8 mouse cellular contexts compared by ENCODE assay signal in the genomic region with DNA sequence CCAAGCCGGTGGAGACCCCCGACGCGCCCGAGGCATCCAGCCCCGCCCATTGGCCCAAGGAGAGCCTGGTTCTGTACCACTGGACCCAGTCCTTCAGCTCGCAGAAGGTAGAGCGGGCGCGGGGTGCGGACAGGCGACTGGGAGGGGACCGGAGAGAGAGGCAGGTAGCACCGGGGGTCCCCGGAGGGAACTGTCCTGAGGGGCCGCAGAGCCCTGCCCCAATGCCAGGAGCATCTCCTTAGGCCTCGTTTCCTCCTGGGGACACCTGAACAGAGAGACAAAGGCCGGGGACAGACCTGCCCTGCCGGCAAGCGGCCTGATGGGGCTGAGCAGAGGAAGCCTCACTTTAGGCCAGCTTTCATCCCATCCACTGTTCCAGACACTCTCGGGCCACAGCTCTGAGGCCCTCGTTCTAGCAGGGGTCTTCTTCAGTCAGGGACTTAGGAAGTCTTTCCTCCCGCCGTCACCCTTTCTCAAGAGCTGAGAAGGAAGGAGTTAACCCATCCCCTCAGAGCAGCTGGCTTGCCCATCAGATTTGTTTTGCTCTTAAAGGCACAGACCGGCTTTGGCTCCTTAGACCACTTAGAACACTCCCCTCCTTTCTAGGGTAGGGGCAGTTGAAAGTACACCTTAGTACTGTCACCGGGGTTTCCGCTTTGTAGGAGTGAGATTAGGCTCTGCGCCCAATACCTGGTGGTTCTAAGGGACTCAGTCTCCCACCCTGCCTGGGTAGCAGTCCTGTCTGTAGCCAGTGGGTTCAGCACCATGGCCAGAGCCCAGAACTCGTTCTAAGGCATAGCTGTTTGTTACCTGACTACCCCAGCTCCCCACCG. TPM values are rescaled to one million over a fixed set of nuclear protein-coding genes. Genes with fewer than 3 reads are reported as not detected.
DNase-seq lines count a peak whose midpoint lies in the region; ATAC-seq and TF ChIP-seq lines count a peak whose summit lies in the region.

No protein-coding gene starts in this region.

- peak; percentile 76; the same call in 1 of the 2 replicates for ATAC-seq in common myeloid progenitor, adult 5-6 weeks (replicated peaks; ENCODE audit: low read depth, poor library complexity, severe bottlenecking)
- no peak for ATAC-seq in heart, postnatal 0 days (ENCODE audit: insufficient read depth, low read depth)
- ATAC-seq in limb, embryonic 12.5 days (ENCODE audit: insufficient number of reproducible peaks, insufficient read depth, low FRiP score, low TSS enrichment, low read depth) = 0 out of 2 replicates have a peak, but pooled peaks have one; percentile 52
- peak; percentile 49 for ATAC-seq in neural tube, embryonic 11.5 days (ENCODE audit: insufficient read depth, low FRiP score, low TSS enrichment)

- TF ChIP-seq EP300 in heart, postnatal 0 days (IDR thresholded peaks at IDR 0.05; ENCODE audit: low read depth) = no peak

- H3K36me3 ChIP-seq in heart, postnatal 0 days (replicated peaks; ENCODE audit: control insufficient read depth, insufficient read depth, low read length) = no peaks in the 10 kb centered on the region
- H3K36me3 ChIP-seq in limb, embryonic 12.5 days = no peaks in the 10 kb centered on the region
- no peaks in the 10 kb centered on the region for H3K36me3 ChIP-seq in neural tube, embryonic 11.5 days (ENCODE audit: control insufficient read depth, insufficient read depth, low read length)

- H3K9me3 ChIP-seq in heart, postnatal 0 days (replicated peaks; ENCODE audit: control insufficient read depth, low read length) = no peaks in the 10 kb centered on the region
- H3K9me3 ChIP-seq in limb, embryonic 12.5 days = no peaks in the 10 kb centered on the region
- no peaks in the 10 kb centered on the region for H3K9me3 ChIP-seq in neural tube, embryonic 11.5 days (ENCODE audit: control insufficient read depth, low read length)

- peak overlapping the region; percentile 11; the same call in 1 of the 2 replicates for H3K4me3 ChIP-seq in heart, postnatal 0 days (ENCODE audit: low read depth, low read length)
- H3K4me3 ChIP-seq in limb, embryonic 12.5 days (replicated peaks) = peak overlapping the region; percentile 26
- peak overlapping the region; percentile 64 for H3K4me3 ChIP-seq in neural tube, embryonic 11.5 days (ENCODE audit: low read depth, low read length)

- H3K9ac ChIP-seq in heart, postnatal 0 days (replicated peaks; ENCODE audit: low read depth, low read length) = no peak overlapping the region
- no peak overlapping the region for H3K9ac ChIP-seq in limb, embryonic 12.5 days (replicated peaks)
- H3K9ac ChIP-seq in neural tube, embryonic 11.5 days (ENCODE audit: low read length) = peak overlapping the region; percentile 82

- H3K27me3 ChIP-seq in heart, postnatal 0 days (ENCODE audit: control insufficient read depth, insufficient read depth, low read length) = peaks cover 27% of the 10 kb centered on the region
- H3K27me3 ChIP-seq in limb, embryonic 12.5 days = peaks cover 40% of the 10 kb centered on the region
- no peaks in the 10 kb centered on the region; the same call in 1 of the 2 replicates for H3K27me3 ChIP-seq in neural tube, embryonic 11.5 days (ENCODE audit: control insufficient read depth, insufficient read depth, low read length)

- peak; percentile 79 for DNase-seq in adrenal gland, postnatal 10 days
- no peak for DNase-seq in adrenal gland, adult 18-20 months (ENCODE audit: low spot score in 2 of 2)
- DNase-seq in 416B (ENCODE audit: low read depth) = peak; percentile 30
- no peak for DNase-seq in heart, postnatal 0 days (ENCODE audit: low spot score)
- peak; percentile 71 for DNase-seq in neural tube, embryonic 11.5 days (ENCODE audit: low spot score)
- no peak for DNase-seq in gastrocnemius, postnatal 25 days

- TF ChIP-seq CTCF in heart, postnatal 0 days (IDR thresholded peaks at IDR 0.05; ENCODE audit: low read depth) = no peak

- peak overlapping the region; percentile 43 for H3K4me2 ChIP-seq in heart, postnatal 0 days (ENCODE audit: low read depth, low read length)
- H3K4me2 ChIP-seq in limb, embryonic 12.5 days = peak overlapping the region; percentile 48
- H3K4me2 ChIP-seq in neural tube, embryonic 11.5 days (ENCODE audit: low read depth) = peak overlapping the region; percentile 72

- H3K27ac ChIP-seq in heart, postnatal 0 days (ENCODE audit: low read depth) = no peak overlapping the region
- H3K27ac ChIP-seq in limb, embryonic 12.5 days = no peak overlapping the region
- peak overlapping the region; percentile 37; the same call in 1 of the 2 replicates for H3K27ac ChIP-seq in neural tube, embryonic 11.5 days (ENCODE audit: low read depth, low read length)

- WGBS in heart, postnatal 0 days = 2% methylated on average over 30 of the region's 30 CpGs
- 2% methylated on average over 30 of the region's 30 CpGs for WGBS in limb, embryonic 12.5 days
- WGBS in neural tube, embryonic 11.5 days = 2% methylated on average over 30 of the region's 30 CpGs

- no peaks in the 10 kb centered on the region for H3K4me1 ChIP-seq in heart, postnatal 0 days (ENCODE audit: control insufficient read depth, insufficient read depth)
- H3K4me1 ChIP-seq in limb, embryonic 12.5 days (replicated peaks) = peaks cover 7% of the 10 kb centered on the region; the same call in 1 of the 2 replicates
- H3K4me1 ChIP-seq in neural tube, embryonic 11.5 days (ENCODE audit: control insufficient read depth, insufficient read depth, low read length) = no peaks in the 10 kb centered on the region

RNA-seq across cellular contexts. Expression of a gene that starts 0.6 kb away (rescaled TPM):
- total RNA-seq in adrenal gland, postnatal 10 days (2021) = 1 to 10 TPM; 3.4 to 4.3 TPM
- total RNA-seq in adrenal gland, adult 18-20 months (2021) = 1 to 10 TPM; 3.3 TPM
- total RNA-seq in common myeloid progenitor, adult 5-6 weeks (2017) = 0.73 TPM in 1 of 2 replicates, not detected in the other
- total RNA-seq in heart, postnatal 0 days (2014; rRNA removed; ENCODE audit: low replicate concordance) = not detected in 2 replicates
- 0.10 TPM in 1 of 2 replicates, not detected in the other for polyA plus RNA-seq in heart, postnatal 0 days (2015; fragmentation: Nextera tagmentation; extraction: Ambion mirVana)
- polyA plus RNA-seq in limb, embryonic 12.5 days (2016; fragmentation: Nextera tagmentation; extraction: Ambion mirVana) = 0.40 and 0.59 TPM in 2 replicates
- 50.4 and 53.8 TPM in 2 replicates for polyA plus RNA-seq in neural tube, embryonic 11.5 days (2014; fragmentation: Nextera tagmentation; extraction: Ambion mirVana)
- not detected for total RNA-seq in gastrocnemius, postnatal 25 days (2021)

RNA-seq across cellular contexts. Expression of a gene that starts 14.3 kb away (rescaled TPM):
- total RNA-seq in adrenal gland, postnatal 10 days (2021) = 10 to 100 TPM; 34.6 to 34.8 TPM
- total RNA-seq in adrenal gland, adult 18-20 months (2021) = 10 to 100 TPM; 37.1 to 43.6 TPM
- 95.2 and 99.9 TPM in 2 replicates for total RNA-seq in common myeloid progenitor, adult 5-6 weeks (2017)
- total RNA-seq in heart, postnatal 0 days (2014; rRNA removed; ENCODE audit: low replicate concordance) = 23.8 and 28.9 TPM in 2 replicates
- 41.4 and 45.1 TPM in 2 replicates for polyA plus RNA-seq in heart, postnatal 0 days (2015; fragmentation: Nextera tagmentation; extraction: Ambion mirVana)
- polyA plus RNA-seq in limb, embryonic 12.5 days (2016; fragmentation: Nextera tagmentation; extraction: Ambion mirVana) = 85.1 and 91.8 TPM in 2 replicates
- 85.4 and 86.7 TPM in 2 replicates for polyA plus RNA-seq in neural tube, embryonic 11.5 days (2014; fragmentation: Nextera tagmentation; extraction: Ambion mirVana)
- total RNA-seq in gastrocnemius, postnatal 25 days (2021) = 10 to 100 TPM; 23.8 to 27.0 TPM

RNA-seq across cellular contexts. Expression of a gene that starts 33.6 kb away (rescaled TPM):
- 10 to 100 TPM; 76.9 to 91.9 TPM for total RNA-seq in adrenal gland, postnatal 10 days (2021)
- total RNA-seq in adrenal gland, adult 18-20 months (2021) = 100 to 1,000 TPM; 108 to 114 TPM
- 3.9 and 5.2 TPM in 2 replicates for total RNA-seq in common myeloid progenitor, adult 5-6 weeks (2017)
- total RNA-seq in heart, postnatal 0 days (2014; rRNA removed; ENCODE audit: low replicate concordance) = 22.1 and 44.8 TPM in 2 replicates
- 23.5 and 24.5 TPM in 2 replicates for polyA plus RNA-seq in heart, postnatal 0 days (2015; fragmentation: Nextera tagmentation; extraction: Ambion mirVana)
- polyA plus RNA-seq in limb, embryonic 12.5 days (2016; fragmentation: Nextera tagmentation; extraction: Ambion mirVana) = 10.2 TPM in 2 replicates
- 12.7 and 13.9 TPM in 2 replicates for polyA plus RNA-seq in neural tube, embryonic 11.5 days (2014; fragmentation: Nextera tagmentation; extraction: Ambion mirVana)
- 10 to 100 TPM; 72.3 to 83.1 TPM for total RNA-seq in gastrocnemius, postnatal 25 days (2021)

RNA-seq across cellular contexts. Expression of a gene that starts 41.0 kb away (rescaled TPM):
- 10 to 100 TPM; 11.5 to 23.5 TPM for total RNA-seq in adrenal gland, postnatal 10 days (2021)
- total RNA-seq in adrenal gland, adult 18-20 months (2021) = 1 to 10 TPM; 4.4 to 6.5 TPM
- not detected in 2 replicates for total RNA-seq in common myeloid progenitor, adult 5-6 weeks (2017)
- 215 and 246 TPM in 2 replicates for total RNA-seq in heart, postnatal 0 days (2014; rRNA removed; ENCODE audit: low replicate concordance)
- polyA plus RNA-seq in heart, postnatal 0 days (2015; fragmentation: Nextera tagmentation; extraction: Ambion mirVana) = 47.3 and 61.7 TPM in 2 replicates
- polyA plus RNA-seq in limb, embryonic 12.5 days (2016; fragmentation: Nextera tagmentation; extraction: Ambion mirVana) = 1.6 and 2.2 TPM in 2 replicates
- polyA plus RNA-seq in neural tube, embryonic 11.5 days (2014; fragmentation: Nextera tagmentation; extraction: Ambion mirVana) = 0.50 and 0.52 TPM in 2 replicates
- total RNA-seq in gastrocnemius, postnatal 25 days (2021) = 100 to 1,000 TPM; 424 to 451 TPM

RNA-seq across cellular contexts. Expression of a gene that starts 53.3 kb away (rescaled TPM):
- not detected for total RNA-seq in adrenal gland, postnatal 10 days (2021)
- total RNA-seq in adrenal gland, adult 18-20 months (2021) = not detected
- not detected in 2 replicates for total RNA-seq in common myeloid progenitor, adult 5-6 weeks (2017)
- total RNA-seq in heart, postnatal 0 days (2014; rRNA removed; ENCODE audit: low replicate concordance) = not detected in 2 replicates
- polyA plus RNA-seq in heart, postnatal 0 days (2015; fragmentation: Nextera tagmentation; extraction: Ambion mirVana) = not detected in 2 replicates
- not detected in 2 replicates for polyA plus RNA-seq in limb, embryonic 12.5 days (2016; fragmentation: Nextera tagmentation; extraction: Ambion mirVana)
- polyA plus RNA-seq in neural tube, embryonic 11.5 days (2014; fragmentation: Nextera tagmentation; extraction: Ambion mirVana) = 0.28 and 0.37 TPM in 2 replicates
- total RNA-seq in gastrocnemius, postnatal 25 days (2021) = not detected

Comparison
In these comparisons a context has a peak if more than half of its experiments do, and no peak if none do; other contexts are left out.
1. DNase-seq: peak in adrenal gland, postnatal 10 days (single experiment), 416B (single experiment) and neural tube, embryonic 11.5 days (single experiment); none in adrenal gland, adult 18-20 months (0 of 2), heart, postnatal 0 days (single experiment) and gastrocnemius, postnatal 25 days (single experiment).
2. H3K4me3 ChIP-seq: peak in every context shown above with its lines; median percentile 64 in neural tube, embryonic 11.5 days; 26 in limb, embryonic 12.5 days; 11 in heart, postnatal 0 days.
3. Peak in every context shown above with its lines, with median percentiles within 50 percentile points of each other: H3K4me2 ChIP-seq.